Mouse (Mus musculus) kidney, adult 2 months (tissue): Measurements from ENCODE around the gene Itih5.

Experiments
- CTCF ChIP-seq: fragments of 200-500 bp; conservative IDR thresholded peaks from 2 replicates; pipeline ENCODE4 v1.5.1; 2011; ENCODE audit warnings: low read depth, mild to moderate bottlenecking, control low read depth, low read length, moderate library complexity, mixed read lengths; ENCODE audit not compliant: insufficient read depth, insufficient read length
- POLR2A ChIP-seq: fragments of 200-500 bp; IDR thresholded peaks from one replicate; pipeline ENCODE4 v1.6.1; 2011; ENCODE audit warnings: low read depth, low read length, control low read depth

DNA sequence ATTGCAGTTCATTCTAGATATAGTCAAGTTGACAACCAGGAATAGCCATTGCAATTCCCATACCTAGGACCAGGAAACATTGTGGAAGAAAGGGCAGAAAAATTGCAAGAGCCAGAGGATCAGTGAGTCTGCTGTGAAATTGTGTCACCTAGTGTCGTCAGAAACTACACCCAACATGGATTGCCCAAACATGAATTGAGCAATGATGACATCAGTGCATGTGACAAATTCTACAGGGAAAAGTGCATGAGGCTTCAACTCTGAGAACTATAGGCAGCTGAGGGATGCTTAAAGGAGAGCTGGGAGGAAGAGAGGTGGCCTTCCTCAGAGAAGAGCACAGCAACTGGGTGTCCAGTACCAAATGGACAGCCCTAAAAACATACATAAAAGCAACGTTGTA, 16.1 kb upstream of the Itih5 start:
- TF ChIP-seq CTCF: no peak
- TF ChIP-seq POLR2A: no peak
